Mouse (Mus musculus) liver, adult 2 months (tissue): ENCODE results near the gene Sept11.

Source experiments
- CTCF ChIP-seq: fragments of 200-500 bp; IDR thresholded peaks from 2 replicates; pipeline ENCODE4 v1.5.1; 2011; ENCODE audit warnings: low read depth, low read length, control low read depth
- POLR2A ChIP-seq: fragments of 200-500 bp; IDR thresholded peaks from 2 replicates; pipeline ENCODE4 v1.6.1; 2011; ENCODE audit warnings: low read length, control low read depth; ENCODE audit not compliant: insufficient read depth; ENCODE audit errors: extremely low read depth

DNA sequence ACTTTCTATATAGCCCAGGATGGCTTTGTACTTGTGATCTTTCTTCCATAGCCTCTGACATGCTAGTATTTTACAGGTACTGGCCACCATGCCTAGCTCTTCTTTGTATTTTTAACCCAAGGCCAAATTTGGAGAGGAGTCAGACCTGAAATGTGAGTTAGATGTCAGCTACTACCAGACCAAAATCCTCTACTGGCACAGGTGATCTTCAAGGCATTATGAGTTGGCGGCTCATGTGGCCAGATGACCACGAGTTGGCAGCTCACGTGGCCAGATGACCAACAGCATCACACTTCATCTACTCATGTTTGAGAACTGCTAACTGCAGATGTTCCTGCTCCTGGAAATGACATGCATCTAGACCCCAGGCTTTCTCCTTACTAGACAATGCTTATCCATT, 125.1 kb downstream of the Sept11 start:
- TF ChIP-seq CTCF = no peak
- no peak for TF ChIP-seq POLR2A
